Mouse (Mus musculus) neural tube, embryonic 12.5 days (tissue): Measurements from ENCODE around the gene Proser1. TPM values are rescaled to one million over a fixed set of nuclear protein-coding genes. Genes with fewer than 3 reads are reported as not detected.

Source experiments
- ATAC-seq: fragments of 200-750 bp; cut with Nextera tagmentation; 2 replicates; pipeline ENCODE4 v1.8.0; 2017; ENCODE audit warnings: low read depth, mild to moderate bottlenecking, moderate TSS enrichment, moderate library complexity; ENCODE audit not compliant: low FRiP score
- H3K27ac ChIP-seq: fragments of 300-500 bp; sonication (generic); 2 replicates; pipeline ENCODE4 v1.5.1; 2016
- H3K27me3 ChIP-seq: fragments of 300-500 bp; sonication (generic); replicated peaks from 2 replicates; pipeline ENCODE4 v1.6.1; 2016; ENCODE audit warnings: mild to moderate bottlenecking
- H3K36me3 ChIP-seq: fragments of 300-500 bp; sonication (generic); 2 replicates; pipeline ENCODE4 v1.6.1; 2016; ENCODE audit warnings: mild to moderate bottlenecking
- H3K4me1 ChIP-seq: fragments of 300-500 bp; sonication (generic); 2 replicates; pipeline ENCODE4 v1.6.1; 2016
- H3K4me2 ChIP-seq: fragments of 300-500 bp; sonication (generic); replicated peaks from 2 replicates; pipeline ENCODE4 v1.6.1; 2016; ENCODE audit warnings: mild to moderate bottlenecking
- H3K4me3 ChIP-seq: fragments of 300-500 bp; sonication (generic); 2 replicates; pipeline ENCODE4 v1.5.1; 2016
- H3K9ac ChIP-seq: fragments of 300-500 bp; sonication (generic); 2 replicates; pipeline ENCODE4 v1.6.1; 2016; ENCODE audit warnings: mild to moderate bottlenecking
- H3K9me3 ChIP-seq: fragments of 300-500 bp; sonication (generic); 2 replicates; pipeline ENCODE4 v1.6.1; 2016; ENCODE audit warnings: mild to moderate bottlenecking
- WGBS: fragments of 180-500 bp; shearing (Covaris S2); methylation state at CpG from one replicate; pipeline ENCODE4 v1.1.7; 2016; 5-methylcytosine and 5-hydroxymethylcytosine counted together
- polyA plus RNA-seq: library from polyadenylated mRNA; unstranded; fragments of >200 nt; fragmentation: Nextera tagmentation; extraction: Ambion mirVana; gene quantifications from 2 replicates; pipeline ENCODE4 v1.2.1, GENCODE M21; 2016

Gene Proser1
- polyA plus RNA-seq, 1 experiment from 2014 or later: 30.2 TPM

GRCm38 (mm10) chr3:53469650-53470049, 6.2 kb downstream of the Proser1 start:
- peaks cover 22% of the 10 kb centered on the region for H3K4me1 ChIP-seq
- no peaks in the 10 kb centered on the region for H3K27me3 ChIP-seq
- H3K4me3 ChIP-seq: no peak overlapping the region
- ATAC-seq: no peak
- peaks cover 49% of the 10 kb centered on the region for H3K36me3 ChIP-seq
- no peak overlapping the region for H3K9ac ChIP-seq
- H3K27ac ChIP-seq: no peak overlapping the region
- no peaks in the 10 kb centered on the region for H3K9me3 ChIP-seq
- 95% methylated on average over 5 of the region's 5 CpGs for WGBS
- no peak overlapping the region for H3K4me2 ChIP-seq

- Histone ChIP-seq H3K27ac (no peak overlapping the region), H3K4me3 (no peak overlapping the region), H3K36me3 (peaks cover 66% of the 10 kb centered on the region), H3K27me3 (no peaks in the 10 kb centered on the region), H3K9ac (0 out of 2 replicates have a peak overlapping the region, but pooled peaks have one; percentile 5), H3K4me2 (no peak overlapping the region), H3K9me3 (no peaks in the 10 kb centered on the region), H3K4me1 (no peaks in the 10 kb centered on the region)
- WGBS: 95% methylated on average over 5 of the region's 5 CpGs
- no peak for ATAC-seq
Measured at GRCm38 (mm10) chr3:53472061-53472460, 8.6 kb downstream of the Proser1 start.

- no peak overlapping the region for H3K4me2 ChIP-seq
- peaks cover 88% of the 10 kb centered on the region for H3K36me3 ChIP-seq
Measured at GRCm38 (mm10) chr3:53474179-53474578, 10.7 kb downstream of the Proser1 start.

GRCm38 (mm10) chr3:53475889-53476288, 12.4 kb downstream of the Proser1 start:
- H3K9ac ChIP-seq: no peak overlapping the region
- WGBS: 70% methylated on average over 6 of the region's 6 CpGs
- H3K9me3 ChIP-seq: no peaks in the 10 kb centered on the region
- no peak for ATAC-seq
- no peak overlapping the region for H3K4me3 ChIP-seq
- H3K27me3 ChIP-seq: no peaks in the 10 kb centered on the region
- H3K4me2 ChIP-seq: no peak overlapping the region
- H3K27ac ChIP-seq: no peak overlapping the region
- peaks cover 89% of the 10 kb centered on the region for H3K36me3 ChIP-seq
- no peaks in the 10 kb centered on the region for H3K4me1 ChIP-seq

More at GRCm38 (mm10) chr3:53474179-53474578, 10.7 kb downstream of the Proser1 start:
- no peak for ATAC-seq
- Histone ChIP-seq H3K27ac (no peak overlapping the region), H3K4me1 (no peaks in the 10 kb centered on the region), H3K9ac (no peak overlapping the region), H3K9me3 (no peaks in the 10 kb centered on the region), H3K27me3 (no peaks in the 10 kb centered on the region), H3K4me3 (no peak overlapping the region)
- 91% methylated on average over 4 of the region's 4 CpGs for WGBS

GRCm38 (mm10) chr3:53477468-53477867, 14.0 kb downstream of the Proser1 start:
- no peaks in the 10 kb centered on the region for H3K9me3 ChIP-seq
- H3K27ac ChIP-seq: no peak overlapping the region
- whole genome bisulfite sequencing: 93% methylated on average over 17 of the region's 17 CpGs
- no peak overlapping the region for H3K4me3 ChIP-seq
- no peaks in the 10 kb centered on the region for H3K4me1 ChIP-seq
- H3K36me3 ChIP-seq: peaks cover 87% of the 10 kb centered on the region
- no peak for ATAC-seq
- H3K4me2 ChIP-seq: no peak overlapping the region
- H3K27me3 ChIP-seq: no peaks in the 10 kb centered on the region
- no peak overlapping the region for H3K9ac ChIP-seq

- WGBS: 96% methylated on average over 30 of the region's 30 CpGs
- Histone ChIP-seq H3K36me3 (peaks cover 80% of the 10 kb centered on the region), H3K4me1 (no peaks in the 10 kb centered on the region), H3K27me3 (no peaks in the 10 kb centered on the region), H3K4me3 (no peak overlapping the region), H3K4me2 (no peak overlapping the region), H3K27ac (no peak overlapping the region), H3K9ac (no peak overlapping the region), H3K9me3 (no peaks in the 10 kb centered on the region)
- ATAC-seq: no peak
Measured at GRCm38 (mm10) chr3:53478419-53479046, 15.1 kb downstream of the Proser1 start.

- 92% methylated on average over 8 of the region's 8 CpGs for WGBS
- no peaks in the 10 kb centered on the region for H3K9me3 ChIP-seq
Measured at GRCm38 (mm10) chr3:53483414-53484059, 20.1 kb downstream of the Proser1 start.

GRCm38 (mm10) chr3:53486561-53486960, 23.1 kb downstream of the Proser1 start:
- no peaks in the 10 kb centered on the region for H3K27me3 ChIP-seq
- H3K36me3 ChIP-seq: peaks cover 12% of the 10 kb centered on the region; the same call in 1 of the 2 replicates
- ATAC-seq: no peak
- no peak overlapping the region for H3K9ac ChIP-seq
- no peak overlapping the region for H3K4me3 ChIP-seq
- 85% methylated on average over 10 of the region's 10 CpGs for WGBS
- no peak overlapping the region for H3K4me2 ChIP-seq
- no peak overlapping the region for H3K27ac ChIP-seq
- H3K4me1 ChIP-seq: no peaks in the 10 kb centered on the region
- H3K9me3 ChIP-seq: no peaks in the 10 kb centered on the region

More at GRCm38 (mm10) chr3:53483414-53484059, 20.1 kb downstream of the Proser1 start:
- H3K27ac ChIP-seq: no peak overlapping the region
- ATAC-seq: no peak
- H3K27me3 ChIP-seq: no peaks in the 10 kb centered on the region
- no peak overlapping the region for H3K4me2 ChIP-seq
- H3K9ac ChIP-seq: no peak overlapping the region
- H3K4me3 ChIP-seq: no peak overlapping the region
- H3K36me3 ChIP-seq: peaks cover 37% of the 10 kb centered on the region
- no peaks in the 10 kb centered on the region for H3K4me1 ChIP-seq

- H3K36me3 ChIP-seq: peaks cover 7% of the 10 kb centered on the region; the same call in 1 of the 2 replicates
- H3K9me3 ChIP-seq: no peaks in the 10 kb centered on the region
- no peaks in the 10 kb centered on the region for H3K4me1 ChIP-seq
- 85% methylated on average over 9 of the region's 9 CpGs for WGBS
- H3K4me3 ChIP-seq: no peak overlapping the region
- H3K4me2 ChIP-seq: no peak overlapping the region
- ATAC-seq: no peak
- no peak overlapping the region for H3K27ac ChIP-seq
- no peak overlapping the region for H3K9ac ChIP-seq
- H3K27me3 ChIP-seq: no peaks in the 10 kb centered on the region
Measured at GRCm38 (mm10) chr3:53486996-53487576, 23.6 kb downstream of the Proser1 start.

- H3K36me3 ChIP-seq: no peaks in the 10 kb centered on the region
- no peak within 1 kb of the TSS for H3K4me3 ChIP-seq
- H3K9me3 ChIP-seq: no peaks in the 10 kb centered on the region
- WGBS: 83% methylated on average over 6 of the region's 6 CpGs
- no peak for ATAC-seq
- H3K27me3 ChIP-seq: no peaks in the 10 kb centered on the region
- H3K4me1 ChIP-seq: no peaks in the 10 kb centered on the region
- H3K27ac ChIP-seq: no peak within 1 kb of the TSS
- H3K9ac ChIP-seq: no peak within 1 kb of the TSS
- no peak within 1 kb of the TSS for H3K4me2 ChIP-seq
Measured at GRCm38 (mm10) chr3:53488353-53488752, 24.9 kb downstream of the Proser1 start, which contains the start of gene Stoml3. Gene Stoml3 (plus strand): TSS chr3:53488653.

- Histone ChIP-seq H3K4me1 (no peaks in the 10 kb centered on the region), H3K4me2 (no peak overlapping the region), H3K27me3 (no peaks in the 10 kb centered on the region), H3K9ac (no peak overlapping the region), H3K9me3 (no peaks in the 10 kb centered on the region), H3K4me3 (no peak overlapping the region), H3K27ac (no peak overlapping the region), H3K36me3 (no peaks in the 10 kb centered on the region)
- 74% methylated on average over 6 of the region's 6 CpGs for WGBS
- no peak for ATAC-seq
Measured at GRCm38 (mm10) chr3:53498351-53498905, 35.0 kb downstream of the Proser1 start.

GRCm38 (mm10) chr3:53502428-53502827, 39.0 kb downstream of the Proser1 start:
- H3K4me2 ChIP-seq: no peak overlapping the region
- no peaks in the 10 kb centered on the region for H3K36me3 ChIP-seq
- H3K4me3 ChIP-seq: no peak overlapping the region
- H3K4me1 ChIP-seq: no peaks in the 10 kb centered on the region
- WGBS: 75% methylated on average over 6 of the region's 6 CpGs
- no peaks in the 10 kb centered on the region for H3K9me3 ChIP-seq
- H3K27me3 ChIP-seq: no peaks in the 10 kb centered on the region
- ATAC-seq: no peak
- H3K27ac ChIP-seq: no peak overlapping the region
- no peak overlapping the region for H3K9ac ChIP-seq
